Mouse (Mus musculus) right cerebral cortex, postnatal 36 days (tissue): ENCODE data around the gene Etv2.
A peak's percentile ranks its signal among the peaks of the same experiment; 100 is the strongest.

Source experiments
- DNase-seq, 2 experiments: peaks; one replicate each; pipeline ENCODE4 v3.0.0; 2022; ENCODE audit warnings: low spot score in 2 of 2, mixed read lengths in 1 of 2

Gene Etv2

GRCm38 (mm10) chr7:30588676-30589434 lies 46.8 kb downstream of the Etv2 start, which contains the start of gene Kmt2b:
TSS of gene Kmt2b (minus strand) at chr7:30588726.
- peak; percentile 96 to 97 for DNase-seq

GRCm38 (mm10) chr7:30587842-30588667 lies 47.6 kb downstream of the Etv2 start:
- no peak for DNase-seq

GRCm38 (mm10) chr7:30586455-30587020 lies 49.1 kb downstream of the Etv2 start:
- DNase-seq: no peak

GRCm38 (mm10) chr7:30585170-30585569 lies 50.5 kb downstream of the Etv2 start:
- no peak for DNase-seq

- DNase-seq: no peak
Measured at GRCm38 (mm10) chr7:30584339-30584738, 51.3 kb downstream of the Etv2 start.
